Mouse (Mus musculus) heart, embryonic 11.5 days (tissue): ENCODE data around the gene Whamm. TPM values are rescaled to one million over a fixed set of nuclear protein-coding genes. Genes with fewer than 3 reads are reported as not detected.

Experiments used
- ATAC-seq: fragments of 200-750 bp; cut with Nextera tagmentation; replicated peaks from 2 replicates; pipeline ENCODE4 v1.8.0; 2017; ENCODE audit warnings: moderate library complexity; ENCODE audit not compliant: insufficient number of reproducible peaks, low FRiP score, low TSS enrichment
- H3K27ac ChIP-seq: fragments of 300-500 bp; sonication (generic); 2 replicates; pipeline ENCODE4 v1.5.1; 2014; ENCODE audit warnings: mild to moderate bottlenecking, low read depth, low read length
- H3K27me3 ChIP-seq: fragments of 300-500 bp; sonication (generic); 2 replicates; pipeline ENCODE4 v1.6.1; 2014; ENCODE audit warnings: mild to moderate bottlenecking, low read length, mixed read lengths; ENCODE audit not compliant: control insufficient read depth, insufficient read depth
- H3K36me3 ChIP-seq: fragments of 300-500 bp; sonication (generic); 2 replicates; pipeline ENCODE4 v1.6.1; 2014; ENCODE audit warnings: mild to moderate bottlenecking, low read length, moderate library complexity, mixed read lengths; ENCODE audit not compliant: control insufficient read depth, insufficient read depth
- H3K4me1 ChIP-seq: fragments of 300-500 bp; sonication (generic); 2 replicates; pipeline ENCODE4 v1.6.1; 2014; ENCODE audit warnings: low read length; ENCODE audit not compliant: control insufficient read depth, insufficient read depth
- H3K4me2 ChIP-seq: fragments of 300-500 bp; sonication (generic); 2 replicates; pipeline ENCODE4 v1.6.1; 2014; ENCODE audit warnings: mild to moderate bottlenecking, moderate library complexity
- H3K4me3 ChIP-seq: fragments of 300-500 bp; sonication (generic); 2 replicates; pipeline ENCODE4 v1.5.1; 2014; ENCODE audit warnings: low read depth, low read length
- H3K9ac ChIP-seq: fragments of 300-500 bp; sonication (generic); 2 replicates; pipeline ENCODE4 v1.6.1; 2014; ENCODE audit warnings: mild to moderate bottlenecking, low read depth, low read length, moderate library complexity
- H3K9me3 ChIP-seq: fragments of 300-500 bp; sonication (generic); replicated peaks from 2 replicates; pipeline ENCODE4 v1.6.1; 2016; ENCODE audit warnings: low read length; ENCODE audit not compliant: control insufficient read depth
- WGBS: fragments of 180-500 bp; shearing (Covaris S2); extraction: QIAGEN DNeasy Blood & Tissue Kit; methylation state at CpG from one replicate; pipeline ENCODE4 v1.1.7; 2014; ENCODE audit not compliant: insufficient replicate concordance; 5-methylcytosine and 5-hydroxymethylcytosine counted together
- polyA plus RNA-seq: library from polyadenylated mRNA; unstranded; fragments of >200 nt; fragmentation: Nextera tagmentation; extraction: Ambion mirVana; gene quantifications from 2 replicates; pipeline ENCODE4 v1.2.1, GENCODE M21; 2014

Gene Whamm
- polyA plus RNA-seq, 1 experiment from 2014 or later, result 6.2 TPM

- Histone ChIP-seq H3K9ac (no peak overlapping the region), H3K9me3 (no peaks in the 10 kb centered on the region), H3K36me3 (peaks cover 5% of the 10 kb centered on the region), H3K27me3 (no peaks in the 10 kb centered on the region), H3K4me2 (no peak overlapping the region), H3K27ac (no peak overlapping the region), H3K4me1 (peaks cover 10% of the 10 kb centered on the region), H3K4me3 (no peak overlapping the region)
- 92% methylated on average over 10 of the region's 10 CpGs for WGBS
- ATAC-seq, result no peak
Measured at GRCm38 (mm10) chr7:81575606-81576005, 4.5 kb downstream of the Whamm start.

DNA sequence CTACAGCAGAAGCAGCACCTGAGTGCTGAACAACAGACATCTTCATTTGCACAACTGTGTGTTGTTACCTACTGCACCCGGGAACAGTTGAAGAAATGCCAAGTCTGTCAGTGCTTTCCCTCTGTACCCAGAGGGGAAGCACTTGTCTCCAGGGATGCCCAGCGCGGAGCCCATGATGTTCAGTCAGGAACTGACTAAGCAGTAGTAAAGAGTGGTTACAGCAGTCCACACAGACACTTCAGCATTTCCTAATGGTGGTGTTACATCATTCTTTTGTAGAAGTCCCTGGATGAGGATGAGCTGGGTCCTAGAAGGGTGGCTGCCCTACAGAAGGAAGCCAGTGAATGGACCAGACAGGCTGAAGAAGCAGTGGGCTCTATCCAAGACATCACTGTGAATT, 6.8 kb downstream of the Whamm start:
- WGBS, result 90% methylated on average over 3 of the region's 3 CpGs
- H3K36me3 ChIP-seq, result peaks cover 5% of the 10 kb centered on the region
- H3K4me2 ChIP-seq, result no peak overlapping the region
- H3K4me3 ChIP-seq, result no peak overlapping the region
- H3K27ac ChIP-seq, result no peak overlapping the region
- H3K9ac ChIP-seq, result no peak overlapping the region
- H3K27me3 ChIP-seq, result no peaks in the 10 kb centered on the region
- no peak for ATAC-seq
- H3K4me1 ChIP-seq, result peaks cover 5% of the 10 kb centered on the region
- H3K9me3 ChIP-seq, result no peaks in the 10 kb centered on the region

GRCm38 (mm10) chr7:81578413-81578812, 7.3 kb downstream of the Whamm start:
- no peak for ATAC-seq
- Histone ChIP-seq H3K4me1 (peaks cover 2% of the 10 kb centered on the region; the same call in 1 of the 2 replicates), H3K36me3 (peaks cover 5% of the 10 kb centered on the region), H3K27me3 (no peaks in the 10 kb centered on the region), H3K9me3 (no peaks in the 10 kb centered on the region), H3K9ac (no peak overlapping the region), H3K4me3 (no peak overlapping the region), H3K27ac (no peak overlapping the region), H3K4me2 (no peak overlapping the region)
- 85% methylated on average over 7 of the region's 7 CpGs for WGBS

DNA sequence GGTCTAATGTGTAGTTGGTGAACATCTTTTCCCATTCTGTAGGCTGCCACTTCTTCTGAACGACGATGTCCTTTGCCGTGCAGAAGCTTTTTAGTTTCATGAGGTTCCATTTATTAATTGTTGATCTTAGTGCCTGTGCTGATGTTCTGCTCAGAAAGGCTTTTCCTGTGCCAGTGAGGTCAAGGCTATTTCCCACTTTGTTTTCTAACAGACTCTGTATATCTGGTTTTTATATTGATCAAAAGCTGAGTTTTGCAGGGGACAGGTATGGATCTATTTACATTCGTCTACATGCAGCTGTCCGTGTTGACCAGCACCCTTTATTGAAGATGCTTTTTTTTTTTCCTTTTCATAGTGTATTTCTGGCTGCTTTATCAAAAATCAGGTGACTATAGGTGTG, 8.2 kb downstream of the Whamm start:
- 91% methylated on average over 5 of the region's 5 CpGs for WGBS
- Histone ChIP-seq H3K4me1 (no peaks in the 10 kb centered on the region), H3K9me3 (no peaks in the 10 kb centered on the region), H3K4me3 (no peak overlapping the region), H3K27me3 (no peaks in the 10 kb centered on the region), H3K36me3 (peaks cover 5% of the 10 kb centered on the region), H3K4me2 (no peak overlapping the region), H3K9ac (no peak overlapping the region), H3K27ac (no peak overlapping the region)
- no peak for ATAC-seq

DNA sequence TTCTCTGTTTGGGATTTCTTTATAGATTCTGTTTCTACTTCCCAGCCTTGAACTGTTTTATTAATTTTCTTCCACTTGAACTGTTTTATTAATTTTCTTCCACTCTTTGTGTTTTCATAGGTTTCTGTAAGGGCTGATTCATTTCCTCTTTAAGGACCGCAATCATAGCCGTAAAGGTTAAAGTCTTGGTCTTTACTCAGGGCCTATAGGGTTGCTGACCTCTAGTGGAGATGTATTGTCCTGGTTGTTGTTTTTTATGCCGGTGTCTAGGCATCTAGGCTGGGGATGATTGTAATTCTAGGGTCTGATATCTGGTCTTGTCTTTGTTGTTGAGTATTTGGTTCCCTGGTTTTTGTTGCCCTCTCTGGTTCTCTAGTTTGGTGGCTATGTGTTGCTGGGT, 12.4 kb downstream of the Whamm start:
- Histone ChIP-seq H3K27ac (no peak overlapping the region), H3K9me3 (no peaks in the 10 kb centered on the region), H3K4me3 (no peak overlapping the region), H3K9ac (no peak overlapping the region), H3K27me3 (no peaks in the 10 kb centered on the region), H3K4me2 (no peak overlapping the region), H3K4me1 (no peaks in the 10 kb centered on the region), H3K36me3 (peaks cover 14% of the 10 kb centered on the region)
- WGBS, result 65% methylated on average over 3 of the region's 3 CpGs
- no peak for ATAC-seq

GRCm38 (mm10) chr7:81585326-81585725, 14.3 kb downstream of the Whamm start:
- Histone ChIP-seq H3K27me3 (no peaks in the 10 kb centered on the region), H3K4me1 (no peaks in the 10 kb centered on the region), H3K4me3 (no peak overlapping the region), H3K27ac (no peak overlapping the region), H3K36me3 (peaks cover 14% of the 10 kb centered on the region), H3K4me2 (no peak overlapping the region), H3K9me3 (no peaks in the 10 kb centered on the region), H3K9ac (no peak overlapping the region)
- 88% methylated on average over 7 of the region's 7 CpGs for WGBS
- ATAC-seq, result no peak

- no peaks in the 10 kb centered on the region for H3K9me3 ChIP-seq
- no peak overlapping the region for H3K4me2 ChIP-seq
- no peaks in the 10 kb centered on the region for H3K4me1 ChIP-seq
- H3K4me3 ChIP-seq, result no peak overlapping the region
- H3K27ac ChIP-seq, result no peak overlapping the region
- no peak overlapping the region for H3K9ac ChIP-seq
- WGBS, result 88% methylated on average over 4 of the region's 4 CpGs
- peaks cover 14% of the 10 kb centered on the region for H3K36me3 ChIP-seq
- H3K27me3 ChIP-seq, result no peaks in the 10 kb centered on the region
- ATAC-seq, result no peak
Measured at GRCm38 (mm10) chr7:81587238-81587637, 16.2 kb downstream of the Whamm start.

GRCm38 (mm10) chr7:81592686-81593085, 21.6 kb downstream of the Whamm start:
- 0 out of 2 replicates have a peak, but pooled peaks cover 7% of the 10 kb centered on the region for H3K4me1 ChIP-seq
- ATAC-seq, result no peak
- peaks cover 7% of the 10 kb centered on the region for H3K36me3 ChIP-seq
- H3K27ac ChIP-seq, result no peak overlapping the region
- no peak overlapping the region for H3K4me2 ChIP-seq
- H3K9me3 ChIP-seq, result no peaks in the 10 kb centered on the region
- H3K9ac ChIP-seq, result no peak overlapping the region
- no peak overlapping the region for H3K4me3 ChIP-seq
- 83% methylated on average over 9 of the region's 9 CpGs for WGBS
- H3K27me3 ChIP-seq, result no peaks in the 10 kb centered on the region

GRCm38 (mm10) chr7:81593387-81593786, 22.3 kb downstream of the Whamm start:
- ATAC-seq, result no peak
- H3K9ac ChIP-seq, result no peak overlapping the region
- 89% methylated on average over 8 of the region's 8 CpGs for WGBS

More at GRCm38 (mm10) chr7:81593387-81593786, 22.3 kb downstream of the Whamm start:
- Histone ChIP-seq H3K4me2 (no peak overlapping the region), H3K27ac (no peak overlapping the region), H3K4me1 (0 out of 2 replicates have a peak, but pooled peaks cover 7% of the 10 kb centered on the region), H3K4me3 (no peak overlapping the region), H3K36me3 (peaks cover 13% of the 10 kb centered on the region), H3K27me3 (no peaks in the 10 kb centered on the region), H3K9me3 (no peaks in the 10 kb centered on the region)
